Mouse (Mus musculus) CH12.LX (cell line): Measurements from ENCODE around the gene Rgl2. TPM values are rescaled to one million over a fixed set of nuclear protein-coding genes. Genes with fewer than 3 reads are reported as not detected.

Experiments
- DNase-seq: peaks from one replicate; pipeline ENCODE4 v3.0.0-alpha.2; 2013; ENCODE audit errors: extremely low read depth
- H3K27ac ChIP-seq: 2 replicates; pipeline ENCODE4 v1.5.1; 2012; ENCODE audit warnings: low read depth, mild to moderate bottlenecking, control low read depth, moderate library complexity; ENCODE audit not compliant: insufficient read depth
- H3K27me3 ChIP-seq: replicated peaks from 2 replicates; pipeline ENCODE3; 2012; ENCODE audit warnings: inconsistent platforms
- H3K36me3 ChIP-seq, 2 experiments: replicated peaks in 1 of 2; 2 replicates each; pipeline versions ENCODE3 to v1.6.1; 2012; ENCODE audit warnings: inconsistent platforms in 1 of 2, low read length in 1 of 2, mild to moderate bottlenecking in 1 of 2, mixed read lengths in 1 of 2, moderate library complexity in 1 of 2; ENCODE audit not compliant: control insufficient read depth in 1 of 2, insufficient read depth in 1 of 2
- H3K4me1 ChIP-seq, 2 experiments: 2 replicates each; pipeline ENCODE4 v1.6.1; 2012; ENCODE audit warnings: inconsistent platforms in 1 of 2, moderate library complexity in 1 of 2; ENCODE audit not compliant: insufficient read depth in 2 of 2, control insufficient read depth in 1 of 2
- H3K4me2 ChIP-seq: 2 replicates; pipeline ENCODE4 v1.6.1; 2012; ENCODE audit warnings: low read depth, mild to moderate bottlenecking, control low read depth; ENCODE audit not compliant: poor library complexity, insufficient read depth, severe bottlenecking
- H3K4me3 ChIP-seq, 3 experiments: fragments of 150-350 bp in 1 of 3; sonication (generic) in 1 of 3; replicated peaks in 1 of 3; 2 replicates each; pipeline versions ENCODE3 to v1.5.1; 2011 to 2012; ENCODE audit warnings: low read depth in 2 of 3, low read length in 2 of 3, mild to moderate bottlenecking in 2 of 3, moderate library complexity in 2 of 3, control low read depth in 1 of 3, improper control_type of control experiment in 1 of 3, inconsistent platforms in 1 of 3, mixed read lengths in 1 of 3; ENCODE audit not compliant: poor library complexity in 1 of 3
- H3K79me2 ChIP-seq: replicated peaks from 2 replicates; pipeline ENCODE4 v1.6.1; 2012; ENCODE audit warnings: mild to moderate bottlenecking, moderate library complexity; ENCODE audit not compliant: control insufficient read depth, poor library complexity, insufficient read depth, severe bottlenecking; ENCODE audit errors: extremely low read depth
- H3K9ac ChIP-seq: 2 replicates; pipeline ENCODE4 v1.6.1; 2012; ENCODE audit warnings: low read depth, mild to moderate bottlenecking, control low read depth, moderate library complexity; ENCODE audit not compliant: insufficient read depth
- H3K9me3 ChIP-seq: replicated peaks from 2 replicates; pipeline ENCODE3; 2012; ENCODE audit warnings: low read length, inconsistent platforms, mixed read lengths
- BHLHE40 ChIP-seq: IDR thresholded peaks from 2 replicates; pipeline ENCODE4 v1.6.1; 2011; ENCODE audit warnings: mild to moderate bottlenecking, low read depth, low read length, improper control_type of control experiment
- CHD1 ChIP-seq: IDR thresholded peaks from 2 replicates; pipeline ENCODE4 v1.6.1; 2012; ENCODE audit warnings: low read depth, low read length, improper control_type of control experiment, inconsistent platforms
- CHD2 ChIP-seq: IDR thresholded peaks from 2 replicates; pipeline ENCODE4 v1.6.1; 2011; ENCODE audit warnings: low read length, improper control_type of control experiment
- CTCF ChIP-seq, 2 experiments: IDR thresholded peaks in 1 of 2; conservative IDR thresholded peaks in 1 of 2; 2 replicates each; pipeline ENCODE4 v1.5.1; 2011 to 2012; ENCODE audit warnings: low read depth in 2 of 2, low read length in 2 of 2, improper control_type of control experiment in 1 of 2, inconsistent platforms in 1 of 2, mild to moderate bottlenecking in 1 of 2, moderate library complexity in 1 of 2
- E2F4 ChIP-seq: IDR thresholded peaks from 2 replicates; pipeline ENCODE4 v1.6.1; 2011; ENCODE audit warnings: low read depth, low read length, improper control_type of control experiment; ENCODE audit not compliant: insufficient replicate concordance
- ELF1 ChIP-seq: IDR thresholded peaks from 2 replicates; pipeline ENCODE4 v1.6.1; 2014; ENCODE audit warnings: low read depth, mild to moderate bottlenecking, inconsistent platforms, low read length, improper control_type of control experiment
- EP300 ChIP-seq: IDR thresholded peaks from 2 replicates; pipeline ENCODE4 v1.6.1; 2011; ENCODE audit warnings: low read length, improper control_type of control experiment
- ETS1 ChIP-seq: conservative IDR thresholded peaks from 2 replicates; pipeline ENCODE4 v1.6.1; 2012; ENCODE audit warnings: low read depth, mild to moderate bottlenecking, inconsistent platforms, low read length, improper control_type of control experiment, moderate library complexity
- GABPA ChIP-seq: IDR thresholded peaks from 2 replicates; pipeline ENCODE4 v1.6.1; 2012; ENCODE audit warnings: low read depth, low read length, improper control_type of control experiment, inconsistent platforms; ENCODE audit not compliant: insufficient replicate concordance
- HCFC1 ChIP-seq: IDR thresholded peaks from 2 replicates; pipeline ENCODE4 v1.6.1; 2012; ENCODE audit warnings: low read depth, mild to moderate bottlenecking, inconsistent platforms, low read length, improper control_type of control experiment
- IRF4 ChIP-seq: IDR thresholded peaks from 2 replicates; pipeline ENCODE4 v1.6.1; 2014; ENCODE audit warnings: low read depth, mild to moderate bottlenecking, inconsistent platforms, low read length, improper control_type of control experiment
- JUN ChIP-seq: IDR thresholded peaks from 2 replicates; pipeline ENCODE4 v1.6.1; 2011; ENCODE audit warnings: low read depth, mild to moderate bottlenecking, low read length, improper control_type of control experiment, moderate library complexity; ENCODE audit not compliant: insufficient read depth
- JUND ChIP-seq: conservative IDR thresholded peaks from 2 replicates; pipeline ENCODE4 v1.6.1; 2011; ENCODE audit warnings: low read depth, low read length, improper control_type of control experiment
- KAT2A ChIP-seq: IDR thresholded peaks from 2 replicates; pipeline ENCODE4 v1.6.1; 2012; ENCODE audit warnings: low read length, improper control_type of control experiment, inconsistent platforms; ENCODE audit not compliant: insufficient replicate concordance
- MAFK ChIP-seq: IDR thresholded peaks from 2 replicates; pipeline ENCODE4 v1.6.1; 2011; ENCODE audit warnings: low read length, improper control_type of control experiment; ENCODE audit not compliant: insufficient replicate concordance
- MAX ChIP-seq: IDR thresholded peaks from 2 replicates; pipeline ENCODE4 v1.6.1; 2011; ENCODE audit warnings: low read length, improper control_type of control experiment
- MAZ ChIP-seq: IDR thresholded peaks from 2 replicates; pipeline ENCODE4 v1.6.1; 2012; ENCODE audit warnings: low read depth, mild to moderate bottlenecking, inconsistent platforms, low read length, improper control_type of control experiment, moderate library complexity
- MEF2A ChIP-seq: IDR thresholded peaks from 2 replicates; pipeline ENCODE4 v1.6.1; 2014; ENCODE audit warnings: low read depth, mild to moderate bottlenecking, inconsistent platforms, low read length, improper control_type of control experiment, borderline replicate concordance
- MXI1 ChIP-seq: IDR thresholded peaks from 2 replicates; pipeline ENCODE4 v1.6.1; 2011; ENCODE audit warnings: mild to moderate bottlenecking, low read depth, low read length, improper control_type of control experiment
- MYC ChIP-seq: IDR thresholded peaks from 2 replicates; pipeline ENCODE4 v1.6.1; 2011; ENCODE audit warnings: low read depth, mild to moderate bottlenecking, improper control_type of control experiment, low read length
- NELFE ChIP-seq: IDR thresholded peaks from 2 replicates; pipeline ENCODE4 v1.6.1; 2011; ENCODE audit warnings: low read depth, low read length, improper control_type of control experiment
- NRF1 ChIP-seq: IDR thresholded peaks from 2 replicates; pipeline ENCODE4 v1.6.1; 2014; ENCODE audit warnings: low read depth, mild to moderate bottlenecking, inconsistent platforms, low read length, improper control_type of control experiment, moderate library complexity
- PAX5 ChIP-seq: IDR thresholded peaks from 2 replicates; pipeline ENCODE4 v1.6.1; 2012; ENCODE audit warnings: low read length, inconsistent platforms, mixed read lengths
- POLR2A ChIP-seq: IDR thresholded peaks from 2 replicates; pipeline ENCODE4 v1.6.1; 2011; ENCODE audit warnings: low read depth, mild to moderate bottlenecking, improper control_type of control experiment, low read length
- POLR2AphosphoS2 ChIP-seq: IDR thresholded peaks from 2 replicates; pipeline ENCODE4 v1.6.1; 2011; ENCODE audit warnings: low read depth, low read length, improper control_type of control experiment
- RAD21 ChIP-seq: IDR thresholded peaks from 2 replicates; pipeline ENCODE4 v1.6.1; 2011; ENCODE audit warnings: low read depth, mild to moderate bottlenecking, low read length, improper control_type of control experiment, moderate library complexity
- RCOR1 ChIP-seq: conservative IDR thresholded peaks from 2 replicates; pipeline ENCODE4 v1.6.1; 2012; ENCODE audit warnings: low read depth, mild to moderate bottlenecking, inconsistent platforms, low read length, improper control_type of control experiment
- SIN3A ChIP-seq: IDR thresholded peaks from 2 replicates; pipeline ENCODE4 v1.6.1; 2012; ENCODE audit warnings: low read length, improper control_type of control experiment, inconsistent platforms
- SMC3 ChIP-seq: IDR thresholded peaks from 2 replicates; pipeline ENCODE4 v1.6.1; 2011; ENCODE audit warnings: low read depth, low read length, improper control_type of control experiment
- TBP ChIP-seq: conservative IDR thresholded peaks from 2 replicates; pipeline ENCODE4 v1.6.1; 2011; ENCODE audit warnings: low read depth, low read length, improper control_type of control experiment
- TCF12 ChIP-seq: IDR thresholded peaks from 2 replicates; pipeline ENCODE4 v1.6.1; 2014; ENCODE audit warnings: low read depth, mild to moderate bottlenecking, inconsistent platforms, low read length, improper control_type of control experiment
- UBTF ChIP-seq: IDR thresholded peaks from 2 replicates; pipeline ENCODE4 v1.6.1; 2012; ENCODE audit warnings: low read depth, mild to moderate bottlenecking, inconsistent platforms, low read length, improper control_type of control experiment, moderate library complexity
- USF1 ChIP-seq: IDR thresholded peaks from 2 replicates; pipeline ENCODE4 v1.6.1; 2014; ENCODE audit warnings: low read depth, mild to moderate bottlenecking, inconsistent platforms, low read length, improper control_type of control experiment
- USF2 ChIP-seq: conservative IDR thresholded peaks from 2 replicates; pipeline ENCODE4 v1.6.1; 2011; ENCODE audit warnings: low read depth, low read length, improper control_type of control experiment
- ZC3H11A ChIP-seq: IDR thresholded peaks from 2 replicates; pipeline ENCODE4 v1.6.1; 2012; ENCODE audit warnings: low read depth, mild to moderate bottlenecking, inconsistent platforms, low read length, improper control_type of control experiment
- ZKSCAN1 ChIP-seq: IDR thresholded peaks from 2 replicates; pipeline ENCODE4 v1.6.1; 2012; ENCODE audit warnings: low read depth, inconsistent platforms, low read length, improper control_type of control experiment, borderline replicate concordance
- ZMIZ1 ChIP-seq: IDR thresholded peaks from 2 replicates; pipeline ENCODE4 v1.6.1; 2012; ENCODE audit warnings: low read depth, mild to moderate bottlenecking, inconsistent platforms, low read length, improper control_type of control experiment
- ZNF384 ChIP-seq: IDR thresholded peaks from 2 replicates; pipeline ENCODE4 v1.6.1; 2012; ENCODE audit warnings: low read depth, low read length, improper control_type of control experiment, inconsistent platforms
- dilution Hi-C: fragments of 300-500 bp; cut with MboI; formaldehyde crosslinking; loops from 2 replicates; pipeline ENCODE4 v1.14.3; 2020; ENCODE audit warnings: low sequenced_read_pairs; ENCODE audit not compliant: extremely low pct_unique_long_range_greater_than_20kb, extremely low pct_ligation_motif_present
- in situ Hi-C: fragments of 300-500 bp; cut with MboI; formaldehyde crosslinking; loops from 3 replicates; pipeline ENCODE4 v1.14.3; 2019; ENCODE audit warnings: low sequenced_read_pairs, low pct_ligation_motif_present, low pct_unique_long_range_greater_than_20kb, mixed read lengths
- polyA plus RNA-seq: library from polyadenylated mRNA; unstranded; fragments of >175 nt; gene quantifications from 2 replicates; pipeline ENCODE4 v1.2.1, GENCODE M21; 2012; ENCODE audit warnings: low read depth; ENCODE audit not compliant: insufficient read length
- total RNA-seq, 2 experiments: library from RNA; depleted of rRNA; stranded (reverse); fragments of 300-350 nt in 1 of 2; fragments of >200 nt in 1 of 2; gene quantifications; 2 replicates each; pipeline ENCODE4 v1.2.3; 2012 to 2014

The Rgl2 gene
- total and polyA plus RNA-seq, 3 experiments = 20.1 to 29.1 (median 25.6) TPM

GRCm38 (mm10) chr17:33940206-33940805 lies 11.0 kb downstream of the Rgl2 start, which contains the start of the genes Pfdn6 and Wdr46:
TSS of gene Pfdn6 (minus strand) at chr17:33940343.
TSS of gene Wdr46 (plus strand) at chr17:33940660.
- Histone ChIP-seq H3K4me1 (peaks cover 7 to 28% of the 10 kb centered on the region in 2 experiments), H3K4me3 (peak within 1 kb of the TSS; percentile 94 to 99 (median 96)), H3K27me3 (no peaks in the 10 kb centered on the region), H3K27ac (no peak within 1 kb of the TSS), H3K9ac (peak within 1 kb of the TSS; percentile 93), H3K79me2 (peaks cover 31% of the 10 kb centered on the region), H3K36me3 (peaks cover 45 to 66% of the 10 kb centered on the region in 2 experiments), H3K4me2 (peak within 1 kb of the TSS; percentile 69), H3K9me3 (no peaks in the 10 kb centered on the region)
- DNase-seq = peak; percentile 92
- dilution Hi-C loops (no loop called here), in situ Hi-C loops (no loop called here)
- TF ChIP-seq BHLHE40 (peak; percentile 39; the same call in 1 of the 2 replicates), EP300 (no peak), USF1 (no peak), HCFC1 (peak; percentile 94), NELFE (peak; percentile 73), PAX5 (no peak), UBTF (no peak), GABPA (peak; percentile 64; the same call in 1 of the 2 replicates), E2F4 (no peak), ZC3H11A (no peak), JUND (no peak), MAX (peak; percentile 76), ELF1 (peak; percentile 89), SMC3 (no peak), CHD1 (no peak), TCF12 (peak; percentile 65), TBP (peak; percentile 74; the same call in 1 of the 2 replicates), USF2 (no peak), MEF2A (no peak), ETS1 (no peak), ZMIZ1 (peak; percentile 68; the same call in 1 of the 2 replicates), MXI1 (peak; percentile 98), RCOR1 (no peak), ZNF384 (no peak), MAZ (peak; percentile 81; the same call in 1 of the 2 replicates), NRF1 (peak; percentile 40), MAFK (no peak), RAD21 (no peak), MYC (peak; percentile 75), KAT2A (peak; percentile 99), ZKSCAN1 (no peak), POLR2AphosphoS2 (peak; percentile 82), POLR2A (peak; percentile 81), CHD2 (peak; percentile 95), IRF4 (peak; percentile 7; the same call in 1 of the 2 replicates), JUN (no peak), CTCF (conservative IDR thresholded peaks at IDR 0.05 in 1 of 2, IDR thresholded peaks at IDR 0.05 in 1 of 2; ENCODE audit: low read depth in 2 of 2, low read length in 2 of 2) (no peak), SIN3A (peak; percentile 99)
